Mouse (Mus musculus) heart, embryonic 16.5 days (tissue): ENCODE results near the gene Eme2. TPM values are rescaled to one million over a fixed set of nuclear protein-coding genes. Genes with fewer than 3 reads are reported as not detected.
A peak's percentile ranks its signal among the peaks of the same experiment; 100 is the strongest.

Experiments
- ATAC-seq: fragments of 200-750 bp; cut with Nextera tagmentation; replicated peaks from 2 replicates; pipeline ENCODE4 v1.8.0; 2017; ENCODE audit warnings: moderate number of reproducible peaks; ENCODE audit not compliant: insufficient read depth, low FRiP score; ENCODE audit errors: extremely low read depth
- H3K27ac ChIP-seq: fragments of 300-500 bp; sonication (generic); 2 replicates; pipeline ENCODE4 v1.5.1; 2014; ENCODE audit warnings: mild to moderate bottlenecking, low read length, control low read depth, moderate library complexity
- H3K27me3 ChIP-seq: fragments of 300-500 bp; sonication (generic); 2 replicates; pipeline ENCODE4 v1.6.1; 2014; ENCODE audit warnings: low read length, mixed read lengths; ENCODE audit not compliant: control insufficient read depth, insufficient read depth
- H3K36me3 ChIP-seq: fragments of 300-500 bp; sonication (generic); 2 replicates; pipeline ENCODE4 v1.6.1; 2014; ENCODE audit not compliant: control insufficient read depth, insufficient read depth
- H3K4me1 ChIP-seq: fragments of 300-500 bp; sonication (generic); 2 replicates; pipeline ENCODE4 v1.6.1; 2014; ENCODE audit warnings: low read length, mixed read lengths; ENCODE audit not compliant: control insufficient read depth, insufficient read depth
- H3K4me2 ChIP-seq: fragments of 300-500 bp; sonication (generic); 2 replicates; pipeline ENCODE4 v1.6.1; 2014; ENCODE audit warnings: low read depth, mild to moderate bottlenecking, control low read depth, low read length
- H3K4me3 ChIP-seq: fragments of 300-500 bp; sonication (generic); 2 replicates; pipeline ENCODE4 v1.5.1; 2014; ENCODE audit warnings: mild to moderate bottlenecking, control low read depth, low read length
- H3K9ac ChIP-seq: fragments of 300-500 bp; sonication (generic); 2 replicates; pipeline ENCODE4 v1.6.1; 2014; ENCODE audit warnings: low read length, control low read depth
- H3K9me3 ChIP-seq: fragments of 300-500 bp; sonication (generic); replicated peaks from 2 replicates; pipeline ENCODE4 v1.6.1; 2016; ENCODE audit warnings: low read length; ENCODE audit not compliant: control insufficient read depth
- WGBS: fragments of 180-500 bp; shearing (Covaris S2); extraction: QIAGEN DNeasy Blood & Tissue Kit; methylation state at CpG from one replicate; pipeline ENCODE4 v1.1.7; 2014; 5-methylcytosine and 5-hydroxymethylcytosine counted together
- polyA plus RNA-seq: library from polyadenylated mRNA; unstranded; fragments of >200 nt; fragmentation: Nextera tagmentation; extraction: Ambion mirVana; gene quantifications from 2 replicates; pipeline ENCODE4 v1.2.1, GENCODE M21; 2015

The Eme2 gene
- polyA plus RNA-seq, 1 experiment from 2014 or later = 18.2 TPM

DNA sequence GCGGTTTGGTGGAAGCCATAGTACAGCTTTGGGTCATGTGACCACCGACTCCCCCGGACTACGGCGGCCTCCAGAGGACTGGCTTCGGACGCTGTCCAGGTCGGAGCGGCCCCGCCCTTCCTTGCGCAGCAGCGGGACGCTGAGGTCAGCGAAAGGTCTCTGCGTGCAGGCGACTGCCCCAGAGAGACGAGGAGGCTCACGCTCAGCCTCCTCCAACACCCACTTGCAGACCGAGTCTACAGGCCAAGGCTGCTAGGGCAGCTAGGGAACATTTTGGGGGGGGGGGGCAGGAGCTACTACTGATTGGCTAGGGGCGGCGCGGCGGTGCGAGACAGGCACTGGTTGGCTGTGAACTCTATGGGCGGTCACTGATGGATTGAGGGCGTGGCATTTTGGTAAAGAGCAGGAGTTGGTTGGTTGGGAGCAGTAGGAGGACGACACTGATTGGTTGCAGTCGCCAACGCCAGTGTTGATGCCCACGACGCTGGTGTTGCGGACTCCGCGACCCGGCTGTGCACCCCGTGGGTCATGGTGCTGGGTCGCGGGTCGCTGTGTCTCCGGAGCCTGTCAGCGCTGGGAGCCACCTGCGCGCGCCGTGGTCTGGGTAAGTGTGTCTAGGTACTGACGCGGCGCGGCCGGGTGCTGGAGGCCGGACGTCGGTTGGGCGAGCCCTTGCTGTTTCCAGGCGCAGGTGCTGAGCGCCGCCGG, 44.7 kb downstream of the Eme2 start, which contains the start of gene Fahd1:
TSS of gene Fahd1 (minus strand) at position 300 of the 708 bp plus-strand sequence.
- peak; percentile 97 for ATAC-seq
- H3K4me3 ChIP-seq = peak within 1 kb of the TSS; percentile 84
- peak within 1 kb of the TSS; percentile 95 for H3K27ac ChIP-seq
- no peaks in the 10 kb centered on the region; the same call in 1 of the 2 replicates for H3K27me3 ChIP-seq
- H3K4me2 ChIP-seq = peak within 1 kb of the TSS; percentile 84
- peaks cover 14% of the 10 kb centered on the region for H3K4me1 ChIP-seq
- peak within 1 kb of the TSS; percentile 83 for H3K9ac ChIP-seq
- peaks cover 6% of the 10 kb centered on the region; the same call in 1 of the 2 replicates for H3K36me3 ChIP-seq
- whole genome bisulfite sequencing = under 1% methylated on average over 58 of the region's 58 CpGs
- H3K9me3 ChIP-seq = no peaks in the 10 kb centered on the region

DNA sequence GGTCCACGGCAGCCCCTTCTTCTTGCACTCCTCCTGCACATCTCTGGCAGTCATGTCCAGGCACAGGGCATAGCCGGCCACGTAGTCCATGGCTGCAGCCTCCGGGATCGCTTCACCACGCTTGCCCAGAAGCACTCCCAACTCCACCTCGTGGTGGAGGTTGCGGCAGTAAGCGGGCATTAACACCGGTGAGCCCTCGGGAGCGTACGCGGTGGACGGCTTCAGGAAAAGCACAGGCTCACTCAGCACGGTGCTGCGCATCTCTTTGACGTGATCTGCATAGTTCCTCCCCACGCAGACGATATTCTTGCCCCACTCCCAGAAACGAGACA, 45.2 kb downstream of the Eme2 start:
- peak overlapping the region; percentile 95 for H3K27ac ChIP-seq
- H3K9me3 ChIP-seq = no peaks in the 10 kb centered on the region
- under 1% methylated on average over 21 of the region's 21 CpGs for WGBS
- peaks cover 6% of the 10 kb centered on the region; the same call in 1 of the 2 replicates for H3K36me3 ChIP-seq
- H3K4me1 ChIP-seq = peaks cover 18% of the 10 kb centered on the region
- H3K4me3 ChIP-seq = peak overlapping the region; percentile 84
- no peaks in the 10 kb centered on the region; the same call in 1 of the 2 replicates for H3K27me3 ChIP-seq
- peak overlapping the region; percentile 83 for H3K9ac ChIP-seq
- peak overlapping the region; percentile 84 for H3K4me2 ChIP-seq
- ATAC-seq = peak; percentile 51

DNA sequence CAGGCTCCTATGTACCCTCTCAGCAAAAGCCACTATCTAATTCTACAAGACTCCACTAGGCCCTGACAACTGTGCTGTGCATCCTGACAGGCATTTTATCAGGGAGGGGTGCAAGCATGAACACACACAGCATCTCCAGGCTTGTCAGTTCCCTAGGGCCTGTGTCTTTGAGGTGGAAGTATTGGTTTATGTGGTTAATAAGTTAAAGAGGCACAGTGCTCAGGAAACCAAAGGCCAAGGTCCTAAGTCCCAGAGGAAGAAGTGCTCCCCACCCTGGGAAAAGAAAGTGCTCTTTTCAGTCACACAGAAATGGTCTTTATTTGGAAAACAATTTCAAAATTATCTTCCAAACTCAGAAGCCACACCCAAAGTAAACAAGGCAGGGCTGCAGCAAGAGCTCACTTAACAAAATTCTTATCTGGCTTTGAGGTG, 46.3 kb downstream of the Eme2 start:
- peaks cover 20% of the 10 kb centered on the region for H3K4me1 ChIP-seq
- no peaks in the 10 kb centered on the region; the same call in 1 of the 2 replicates for H3K27me3 ChIP-seq
- peak overlapping the region; percentile 84 for H3K4me2 ChIP-seq
- peak overlapping the region; percentile 83 for H3K9ac ChIP-seq
- ATAC-seq = no peak
- H3K27ac ChIP-seq = peak overlapping the region; percentile 72
- no peaks in the 10 kb centered on the region for H3K9me3 ChIP-seq
- H3K4me3 ChIP-seq = peak overlapping the region; percentile 46
- peaks cover 5% of the 10 kb centered on the region; the same call in 1 of the 2 replicates for H3K36me3 ChIP-seq

DNA sequence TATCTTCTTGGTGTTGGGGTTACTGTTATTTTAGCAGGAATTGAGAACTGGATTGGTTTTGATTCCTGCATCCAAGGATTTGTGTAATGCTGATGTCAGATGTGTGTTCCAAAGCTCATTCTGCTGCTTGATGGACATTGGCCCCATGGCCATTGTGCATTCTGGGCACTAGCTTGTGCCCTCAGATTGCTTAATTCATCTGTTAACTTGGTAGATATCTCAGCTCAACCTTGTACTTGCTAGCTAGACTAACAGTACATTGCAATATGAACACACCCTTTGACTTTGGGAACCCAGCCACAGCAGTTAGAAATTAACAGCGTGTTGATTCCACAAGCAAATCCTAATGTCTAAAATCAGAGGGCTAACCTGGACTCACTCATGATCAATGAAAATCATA, 47.5 kb downstream of the Eme2 start:
- H3K36me3 ChIP-seq = no peaks in the 10 kb centered on the region
- no peak overlapping the region for H3K27ac ChIP-seq
- no peaks in the 10 kb centered on the region; the same call in 1 of the 2 replicates for H3K27me3 ChIP-seq
- H3K9me3 ChIP-seq = no peaks in the 10 kb centered on the region
- H3K4me1 ChIP-seq = peaks cover 20% of the 10 kb centered on the region
- no peak overlapping the region for H3K4me2 ChIP-seq
- no peak for ATAC-seq
- no peak overlapping the region for H3K9ac ChIP-seq
- WGBS = 98% methylated on average over 1 of the region's 1 CpGs
- no peak overlapping the region for H3K4me3 ChIP-seq

DNA sequence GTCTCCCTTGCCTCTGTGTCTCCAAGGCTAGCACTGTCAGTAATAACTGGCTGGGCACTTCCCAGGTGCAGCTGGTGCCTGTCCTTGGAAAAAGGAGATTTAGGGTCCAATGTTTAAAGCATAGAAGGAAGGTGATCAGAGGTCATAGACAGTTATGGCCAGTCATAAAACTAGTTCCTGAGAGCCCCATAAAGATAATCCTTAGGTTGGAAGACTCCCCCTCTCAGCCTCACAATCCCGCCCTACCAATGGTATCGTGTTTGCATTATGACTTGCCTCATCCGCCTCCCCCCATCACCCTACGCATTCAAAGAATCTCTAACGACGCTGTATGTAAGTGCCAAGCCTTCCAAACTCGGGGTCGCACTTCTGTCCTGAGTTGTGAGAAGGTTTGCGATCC, 50.4 kb downstream of the Eme2 start:
- 0 out of 2 replicates have a peak overlapping the region, but pooled peaks have one; percentile 9 for H3K27ac ChIP-seq

DNA sequence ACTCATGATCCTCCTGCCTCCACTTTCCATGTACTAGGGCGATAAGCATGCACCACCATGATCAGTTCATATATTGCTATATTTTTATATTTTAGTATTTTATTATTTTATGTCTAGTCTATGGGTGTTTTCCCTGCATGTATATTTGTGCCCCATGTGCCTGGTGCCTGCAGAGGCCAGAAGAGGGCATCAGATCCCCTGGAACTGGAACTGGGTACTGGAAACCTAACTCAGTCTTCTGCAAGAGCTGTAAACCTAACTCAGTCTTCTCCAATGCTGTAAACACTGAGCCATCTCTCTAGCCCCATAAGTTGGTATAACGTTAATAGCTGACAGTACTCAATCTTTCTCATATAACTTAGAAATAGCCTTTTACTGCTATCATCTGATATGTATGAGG, 52.3 kb downstream of the Eme2 start:
- no peak for ATAC-seq
- Histone ChIP-seq H3K27me3 (peaks cover 5% of the 10 kb centered on the region), H3K27ac (no peak overlapping the region)

More for the DNA sequence above, 50.4 kb downstream of the Eme2 start:
- H3K36me3 ChIP-seq = no peaks in the 10 kb centered on the region
- no peaks in the 10 kb centered on the region for H3K9me3 ChIP-seq
- H3K27me3 ChIP-seq = peaks cover 5% of the 10 kb centered on the region; the same call in 1 of the 2 replicates
- no peak for ATAC-seq
- peak overlapping the region; percentile 39; the same call in 1 of the 2 replicates for H3K9ac ChIP-seq
- 0 out of 2 replicates have a peak overlapping the region, but pooled peaks have one; percentile 7 for H3K4me3 ChIP-seq
- peaks cover 12% of the 10 kb centered on the region for H3K4me1 ChIP-seq
- 41% methylated on average over 9 of the region's 9 CpGs for WGBS
- peak overlapping the region; percentile 58 for H3K4me2 ChIP-seq

DNA sequence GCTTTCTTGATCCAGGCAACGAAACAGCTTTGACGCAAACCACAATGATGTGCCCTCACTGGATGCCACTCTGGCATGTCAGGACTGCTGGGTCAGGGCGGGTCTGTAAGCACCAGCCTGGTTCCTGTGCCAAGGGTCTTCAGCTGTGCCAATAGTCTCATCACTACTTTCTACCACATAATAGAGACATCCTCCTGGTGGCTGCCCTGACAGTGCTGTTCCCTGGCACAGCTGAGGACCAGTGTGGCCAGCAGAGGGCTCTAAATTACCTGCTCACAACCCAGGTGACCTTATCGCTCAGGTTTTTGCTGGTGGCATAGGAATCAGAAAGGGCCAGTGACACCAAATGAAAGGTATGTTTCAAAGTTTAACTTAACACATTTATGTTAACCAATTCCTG, 53.8 kb downstream of the Eme2 start:
- 48% methylated on average over 4 of the region's 4 CpGs for WGBS
- Histone ChIP-seq H3K27ac (no peak overlapping the region), H3K4me3 (no peak overlapping the region), H3K27me3 (peaks cover 5% of the 10 kb centered on the region), H3K9ac (no peak overlapping the region), H3K4me2 (no peak overlapping the region), H3K4me1 (peaks cover 6% of the 10 kb centered on the region), H3K36me3 (no peaks in the 10 kb centered on the region), H3K9me3 (no peaks in the 10 kb centered on the region)
- ATAC-seq = no peak

More for the DNA sequence above, 52.3 kb downstream of the Eme2 start:
- no peak overlapping the region for H3K4me2 ChIP-seq
- H3K4me3 ChIP-seq = no peak overlapping the region
- no peaks in the 10 kb centered on the region for H3K36me3 ChIP-seq
- peaks cover 6% of the 10 kb centered on the region for H3K4me1 ChIP-seq
- 50% methylated on average over 2 of the region's 2 CpGs for WGBS
- H3K9me3 ChIP-seq = no peaks in the 10 kb centered on the region
- no peak overlapping the region for H3K9ac ChIP-seq

DNA sequence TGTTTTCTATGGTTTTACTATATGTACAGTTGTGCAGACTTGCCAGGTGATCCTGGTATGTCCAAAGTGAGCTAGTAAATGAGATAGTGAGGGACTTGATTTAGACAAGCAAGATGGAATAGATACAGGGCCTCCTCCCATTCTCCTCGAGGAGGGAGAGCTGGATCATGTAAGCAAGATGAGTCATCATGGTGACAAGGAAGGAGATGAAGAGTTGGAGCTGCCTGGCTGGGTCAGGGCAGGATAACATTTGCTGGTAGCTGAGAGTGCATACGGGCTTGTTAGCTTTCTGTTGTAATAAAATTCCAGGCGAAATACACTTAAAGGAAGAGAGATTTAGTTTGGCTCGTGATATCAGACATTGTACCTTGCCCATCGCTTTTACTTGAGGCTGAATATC, 54.5 kb downstream of the Eme2 start:
- Histone ChIP-seq H3K4me3 (no peak overlapping the region), H3K9me3 (no peaks in the 10 kb centered on the region), H3K27ac (no peak overlapping the region), H3K4me1 (peaks cover 6% of the 10 kb centered on the region), H3K36me3 (no peaks in the 10 kb centered on the region), H3K4me2 (no peak overlapping the region), H3K27me3 (peaks cover 5% of the 10 kb centered on the region), H3K9ac (no peak overlapping the region)
- ATAC-seq = no peak
- WGBS = 47% methylated on average over 5 of the region's 5 CpGs

DNA sequence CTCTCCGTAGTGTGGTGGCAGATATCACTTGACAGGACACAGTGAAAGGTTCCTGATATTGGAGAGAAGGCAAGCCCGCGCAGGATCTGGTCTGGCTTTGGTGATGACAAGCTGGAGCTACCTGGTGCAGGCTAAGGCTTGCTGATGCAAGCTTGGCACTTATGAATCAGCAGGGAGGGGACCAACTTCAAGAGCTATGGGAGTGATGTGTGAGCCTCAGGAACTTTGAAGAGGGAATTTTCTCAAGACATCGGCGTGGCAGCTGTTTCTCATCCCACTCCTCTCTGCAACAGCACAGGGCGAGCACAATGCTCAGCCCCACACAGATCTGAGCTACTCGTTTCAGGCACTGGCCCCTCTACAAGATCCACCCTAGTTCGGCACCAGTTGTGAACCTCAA, 55.0 kb downstream of the Eme2 start, which contains the start of gene Hagh:
TSS of gene Hagh (plus strand) at position 302 of the 400 bp plus-strand sequence.
- 46% methylated on average over 8 of the region's 8 CpGs for WGBS
- ATAC-seq = no peak
- H3K4me2 ChIP-seq = no peak within 1 kb of the TSS
- no peak within 1 kb of the TSS for H3K9ac ChIP-seq
- peaks cover 5% of the 10 kb centered on the region for H3K27me3 ChIP-seq
- no peaks in the 10 kb centered on the region for H3K36me3 ChIP-seq
- no peak within 1 kb of the TSS for H3K4me3 ChIP-seq
- H3K9me3 ChIP-seq = no peaks in the 10 kb centered on the region
- H3K4me1 ChIP-seq = peaks cover 3% of the 10 kb centered on the region
- H3K27ac ChIP-seq = no peak within 1 kb of the TSS
